Mouse (Mus musculus) kidney, embryonic 15.5 days (tissue): Measurements from ENCODE around the gene Il1b. TPM values are rescaled to one million over a fixed set of nuclear protein-coding genes. Genes with fewer than 3 reads are reported as not detected.

Source experiments
- ATAC-seq: fragments of 200-750 bp; cut with Nextera tagmentation; replicated peaks from 2 replicates; pipeline ENCODE4 v1.8.0; 2017; ENCODE audit warnings: moderate TSS enrichment; ENCODE audit not compliant: low FRiP score
- H3K27ac ChIP-seq: fragments of 300-500 bp; sonication (generic); 2 replicates; pipeline ENCODE4 v1.5.1; 2015; ENCODE audit warnings: mild to moderate bottlenecking, inconsistent platforms
- H3K27me3 ChIP-seq: fragments of 300-500 bp; sonication (generic); 2 replicates; pipeline ENCODE4 v1.6.1; 2015; ENCODE audit warnings: inconsistent platforms
- H3K36me3 ChIP-seq: fragments of 300-500 bp; sonication (generic); 2 replicates; pipeline ENCODE4 v1.6.1; 2015; ENCODE audit warnings: inconsistent platforms
- H3K4me1 ChIP-seq: fragments of 300-500 bp; sonication (generic); 2 replicates; pipeline ENCODE4 v1.6.1; 2015; ENCODE audit warnings: inconsistent platforms
- H3K4me2 ChIP-seq: fragments of 300-500 bp; sonication (generic); 2 replicates; pipeline ENCODE4 v1.6.1; 2015; ENCODE audit warnings: moderate library complexity, mild to moderate bottlenecking, inconsistent platforms
- H3K4me3 ChIP-seq: fragments of 300-500 bp; sonication (generic); replicated peaks from 2 replicates; pipeline ENCODE4 v1.5.1; 2015; ENCODE audit warnings: mild to moderate bottlenecking, inconsistent platforms
- H3K9ac ChIP-seq: fragments of 300-500 bp; sonication (generic); 2 replicates; pipeline ENCODE4 v1.6.1; 2015; ENCODE audit warnings: mild to moderate bottlenecking, inconsistent platforms
- H3K9me3 ChIP-seq: fragments of 300-500 bp; sonication (generic); replicated peaks from 2 replicates; pipeline ENCODE4 v1.6.1; 2016; ENCODE audit warnings: inconsistent platforms
- WGBS: fragments of 180-500 bp; shearing (Covaris S2); methylation state at CpG from one replicate; pipeline ENCODE4 v1.1.7; 2015; ENCODE audit warnings: mixed read lengths; 5-methylcytosine and 5-hydroxymethylcytosine counted together
- polyA plus RNA-seq: library from polyadenylated mRNA; unstranded; fragments of >200 nt; fragmentation: Nextera tagmentation; extraction: Ambion mirVana; gene quantifications from 2 replicates; pipeline ENCODE4 v1.2.1, GENCODE M21; 2015

The Il1b gene
- polyA plus RNA-seq, 1 experiment from 2014 or later: not detected

- no peak for ATAC-seq
- no peak overlapping the region for H3K4me3 ChIP-seq
- H3K9me3 ChIP-seq: no peaks in the 10 kb centered on the region
- H3K4me2 ChIP-seq: no peak overlapping the region
- H3K9ac ChIP-seq: no peak overlapping the region
- no peak overlapping the region for H3K27ac ChIP-seq
- H3K27me3 ChIP-seq: no peaks in the 10 kb centered on the region
- 85% methylated on average over 6 of the region's 6 CpGs for WGBS
- no peaks in the 10 kb centered on the region for H3K4me1 ChIP-seq
- no peaks in the 10 kb centered on the region for H3K36me3 ChIP-seq
These were observed 56.1 kb downstream of the Il1b start for GRCm38 (mm10) chr2:129314880-129315279.

Other genes starting within 250 kb of the Il1b start
- 22.9 and 26.8 TPM in 2 replicates for gene Chchd5, start 241.4 kb downstream of the Il1b start, polyA plus RNA-seq
- gene Slc20a1, start 172.4 kb downstream of the Il1b start, polyA plus RNA-seq: 28.1 and 30.2 TPM in 2 replicates
- 46.4 and 49.5 TPM in 2 replicates for gene Ckap2l, start 73.9 kb downstream of the Il1b start, polyA plus RNA-seq
- 0.10 and 0.17 TPM in 2 replicates for gene Il1a, start 61.2 kb downstream of the Il1b start, polyA plus RNA-seq
- gene F830045P16Rik, start 165.5 kb upstream of the Il1b start, polyA plus RNA-seq: 0.08 TPM in 1 of 2 replicates, not detected in the other
- 28.4 and 30.6 TPM in 2 replicates for gene Sirpa, start 221.7 kb upstream of the Il1b start, polyA plus RNA-seq